Mouse (Mus musculus): ENCODE data around the gene Cactin.

DNA sequence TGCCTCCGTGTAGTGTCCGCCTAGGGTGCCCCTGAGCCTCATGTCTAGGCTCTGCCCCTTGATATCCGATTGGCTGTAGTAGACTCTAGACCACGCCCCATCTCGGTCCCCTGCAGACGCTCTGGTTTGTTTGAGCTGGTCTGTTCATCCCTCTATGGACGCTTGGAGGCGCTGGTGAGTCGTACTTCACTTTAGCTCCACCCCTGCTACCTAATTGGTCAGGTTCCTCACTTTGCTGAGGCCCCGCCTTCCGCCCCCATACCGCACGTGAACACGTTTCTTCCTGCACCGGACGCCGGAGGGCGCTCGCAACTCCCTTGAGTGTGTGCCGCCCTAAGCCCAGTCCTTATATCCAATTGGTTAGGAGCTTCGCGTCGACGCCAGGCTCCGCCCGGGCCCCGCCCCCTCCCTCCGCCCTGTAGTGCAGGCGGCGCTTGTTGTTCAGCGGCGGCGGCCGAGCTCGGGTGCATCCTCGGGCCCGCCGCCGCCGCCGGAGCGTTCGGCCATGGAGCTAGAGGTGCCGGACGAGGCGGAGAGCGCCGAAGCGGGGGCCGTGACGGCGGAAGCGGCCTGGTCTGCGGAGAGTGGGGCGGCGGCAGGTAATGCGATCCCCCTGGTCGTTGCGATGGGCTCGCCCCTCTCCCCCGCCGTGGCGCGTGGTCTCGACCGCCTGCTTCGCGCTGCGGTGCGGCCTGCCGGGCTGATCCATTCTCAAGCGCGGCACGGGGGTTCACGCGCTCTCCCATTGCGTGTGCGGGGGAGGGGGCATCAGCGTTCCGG is 28.2 kb upstream of the Cactin start, which contains the start of gene Pip5k1c:
- peak; percentile 98 for TF ChIP-seq POLR2A (IDR thresholded peaks at IDR 0.05; ENCODE audit: borderline replicate concordance, extremely low read depth, insufficient read depth, insufficient read length, poor library complexity, severe bottlenecking)
- peak; percentile 83 for TF ChIP-seq CTCF (IDR thresholded peaks at IDR 0.05; ENCODE audit: borderline replicate concordance, extremely low read depth, insufficient read depth, insufficient read length)
